Mouse (Mus musculus): Measurements from ENCODE around the gene Fxyd4.

Gene Fxyd4

DNA sequence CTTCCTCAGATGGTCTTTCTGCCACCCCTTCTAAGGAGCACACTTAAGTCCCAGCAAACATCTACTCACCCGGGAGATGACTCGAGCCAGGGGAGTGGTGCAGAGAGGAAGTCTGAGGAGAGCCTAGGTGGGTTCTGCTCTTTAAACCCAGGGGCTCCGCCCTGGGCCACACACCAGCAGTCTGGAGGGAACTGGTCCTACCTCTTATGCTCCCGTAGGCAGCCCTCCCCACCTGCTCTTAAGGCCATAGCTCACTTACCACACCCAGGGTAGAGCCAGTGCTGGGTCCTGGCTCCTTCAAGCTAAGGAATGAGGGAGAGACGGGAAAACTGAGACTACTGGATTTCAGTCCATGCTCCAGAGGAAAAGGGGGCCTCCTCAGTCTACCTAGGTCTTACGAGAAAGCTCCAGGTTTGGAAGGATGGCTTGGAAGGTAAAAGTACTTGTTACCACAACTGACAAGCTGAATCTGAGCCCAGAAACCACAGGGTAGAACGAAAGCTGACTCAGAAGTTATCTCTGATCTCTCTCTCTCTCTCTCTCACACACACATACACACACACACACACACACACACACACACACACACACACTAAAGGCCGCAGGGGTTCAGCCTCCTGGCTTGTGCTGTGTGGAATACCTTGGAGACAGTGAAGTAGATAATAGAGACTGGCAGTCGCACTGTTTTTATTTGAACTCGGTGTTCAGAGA is at the start of gene Fxyd4:
Fxyd4 (minus strand) TSS at position 471 of the 711 bp plus-strand sequence.
- DNase-seq (ENCODE audit: low spot score): no peak

DNA sequence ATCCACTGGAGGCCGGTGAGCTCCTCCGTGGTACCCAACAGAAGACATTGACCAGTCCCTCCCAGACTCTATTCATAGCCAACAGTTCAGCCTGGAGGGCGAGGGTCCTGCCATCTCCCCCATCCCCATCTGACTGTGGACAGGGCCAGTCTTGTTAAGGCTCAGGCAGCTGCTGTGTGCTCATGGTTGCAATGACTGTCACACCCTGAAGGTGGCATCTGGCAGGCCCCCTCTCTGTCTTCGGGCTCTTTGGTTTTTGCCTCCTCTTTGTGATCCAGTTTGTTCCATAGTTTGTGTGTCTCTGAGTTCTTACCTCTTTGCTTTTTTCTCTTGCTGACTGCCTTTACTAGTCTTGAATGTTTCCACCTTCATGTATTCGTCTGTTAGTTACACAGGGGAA is 49.7 kb upstream of the Fxyd4 start:
- DNase-seq (ENCODE audit: low spot score): no peak

DNA sequence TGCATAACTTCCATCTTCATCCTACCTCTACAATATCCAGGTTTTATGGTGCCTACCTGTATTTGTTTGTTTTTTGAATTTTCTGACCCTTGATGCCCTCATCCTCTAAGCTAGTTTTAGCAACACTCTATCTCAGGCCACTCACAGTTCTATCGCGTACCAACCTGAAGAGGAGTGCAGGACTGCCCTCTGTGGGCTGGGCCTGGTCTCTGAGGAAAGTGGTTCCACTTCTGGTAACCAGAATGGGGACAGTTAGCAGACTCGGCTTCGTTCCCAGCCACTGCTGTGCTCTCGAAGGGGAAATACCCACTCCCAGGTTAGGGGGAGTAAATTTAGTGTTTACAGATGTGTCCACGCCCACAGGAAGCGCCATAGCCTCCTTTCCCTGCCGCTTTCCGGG is 29.2 kb upstream of the Fxyd4 start:
- DNase-seq (ENCODE audit: low spot score): no peak

DNA sequence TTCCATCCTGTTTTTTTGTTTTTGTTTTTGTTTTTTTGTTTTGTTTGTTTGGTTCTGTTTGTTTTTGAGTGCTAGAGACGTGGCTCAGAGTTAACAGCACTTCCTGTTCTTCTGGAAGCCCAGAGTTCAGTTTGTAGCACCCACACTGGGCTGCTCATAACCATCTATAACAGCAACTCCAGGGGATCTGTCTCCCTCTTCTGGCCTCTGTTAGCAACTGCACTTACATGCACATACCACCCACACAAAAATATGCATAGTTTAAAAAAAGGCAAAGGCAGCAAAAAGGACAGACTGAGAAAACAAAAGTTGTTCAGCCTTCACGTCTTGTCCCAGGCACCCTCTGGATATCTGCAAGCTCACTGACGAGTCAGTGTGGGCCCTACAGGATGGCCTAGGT is 25.7 kb upstream of the Fxyd4 start:
- DNase-seq (ENCODE audit: low spot score): no peak

DNA sequence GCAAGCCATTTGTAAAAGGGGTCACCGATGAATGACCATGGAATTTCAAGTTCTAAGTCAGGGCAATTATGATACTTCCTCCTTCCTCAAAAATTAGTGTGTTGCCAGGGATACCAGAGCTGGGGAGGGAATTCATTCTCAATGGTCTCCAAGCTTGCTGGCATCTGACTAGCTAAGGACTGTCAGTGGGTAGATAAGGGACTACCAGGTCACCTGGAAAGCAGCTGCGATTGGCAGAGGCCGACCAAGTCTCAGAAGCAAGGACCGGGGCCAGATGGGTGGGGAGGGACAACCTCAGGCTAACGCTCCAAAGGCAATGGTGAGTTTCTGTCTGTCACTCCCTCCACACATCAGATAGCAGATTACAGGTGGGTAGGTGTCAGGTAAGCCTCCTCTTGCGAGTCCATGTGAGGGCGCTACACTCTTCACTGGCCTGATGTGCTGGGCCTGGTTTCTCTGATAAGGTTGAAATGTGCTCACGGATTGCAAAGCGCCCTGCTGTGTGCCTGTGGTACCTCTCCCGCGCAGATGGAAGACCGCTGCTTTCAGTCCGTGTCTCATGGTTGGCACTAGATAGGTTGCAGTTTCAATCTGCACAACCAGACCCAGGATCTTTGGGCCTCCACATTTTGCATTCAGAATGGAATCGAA is 19.5 kb upstream of the Fxyd4 start:
- no peak for DNase-seq (ENCODE audit: low spot score)

DNA sequence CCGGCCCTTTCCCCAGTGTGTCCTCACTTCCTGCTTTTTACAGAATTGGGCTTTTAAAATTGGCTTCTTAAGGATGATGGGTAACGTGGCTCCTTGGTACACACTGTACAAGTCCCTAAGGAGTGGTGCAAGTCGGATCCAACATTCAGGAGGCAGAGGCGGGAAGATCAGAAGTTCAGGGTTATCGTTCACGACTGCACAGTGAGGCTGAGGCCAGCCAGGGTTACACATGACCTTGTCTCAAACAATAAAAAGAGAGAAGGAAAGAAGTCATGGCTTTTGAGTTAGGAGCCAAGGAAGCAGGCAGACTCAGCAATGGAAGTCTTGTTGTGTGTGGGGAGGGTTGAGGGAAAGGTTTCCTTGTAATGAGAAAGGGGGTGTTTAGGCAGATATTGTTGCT is 18.7 kb upstream of the Fxyd4 start:
- no peak for DNase-seq (ENCODE audit: low spot score)

DNA sequence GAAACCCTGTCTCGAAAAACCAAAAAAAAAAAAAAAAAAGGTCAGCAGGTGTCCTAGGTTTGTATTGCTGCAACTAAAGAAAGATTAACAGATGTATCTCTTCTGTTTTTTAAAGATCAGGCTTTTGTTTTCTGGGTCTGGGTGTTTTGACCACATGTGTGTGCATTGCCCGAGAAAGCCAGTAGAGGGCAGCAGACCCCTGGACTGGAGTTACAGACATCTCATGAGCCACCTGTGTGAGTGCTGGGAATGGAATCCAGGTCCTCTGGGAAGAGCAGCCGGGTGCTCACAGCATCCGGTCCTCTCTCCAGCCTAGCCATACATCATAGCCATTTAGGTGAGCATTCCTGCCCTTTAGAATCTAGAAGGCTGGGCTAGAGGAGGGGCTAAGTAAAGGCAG is 14.8 kb upstream of the Fxyd4 start:
- no peak for DNase-seq (ENCODE audit: low spot score)

DNA sequence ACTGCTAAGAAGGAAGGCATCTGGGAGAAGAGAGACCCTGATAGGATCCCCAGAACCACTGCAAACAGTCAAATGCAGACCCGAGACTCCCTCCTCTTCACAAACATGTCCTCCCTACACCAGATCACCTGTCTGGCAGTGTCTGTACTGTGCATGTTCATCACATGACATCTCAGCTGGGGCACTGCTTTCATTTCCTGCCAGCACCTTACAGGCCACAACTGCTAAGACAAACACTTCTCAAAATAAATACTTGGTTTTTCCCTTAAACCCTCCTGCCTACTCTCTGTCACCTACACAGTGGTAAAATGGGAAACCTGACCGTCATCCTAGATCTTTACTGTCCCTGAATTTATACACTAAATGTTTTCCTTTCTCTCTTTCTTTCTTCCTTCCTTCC is 6.4 kb upstream of the Fxyd4 start:
- DNase-seq (ENCODE audit: low spot score): no peak

DNA sequence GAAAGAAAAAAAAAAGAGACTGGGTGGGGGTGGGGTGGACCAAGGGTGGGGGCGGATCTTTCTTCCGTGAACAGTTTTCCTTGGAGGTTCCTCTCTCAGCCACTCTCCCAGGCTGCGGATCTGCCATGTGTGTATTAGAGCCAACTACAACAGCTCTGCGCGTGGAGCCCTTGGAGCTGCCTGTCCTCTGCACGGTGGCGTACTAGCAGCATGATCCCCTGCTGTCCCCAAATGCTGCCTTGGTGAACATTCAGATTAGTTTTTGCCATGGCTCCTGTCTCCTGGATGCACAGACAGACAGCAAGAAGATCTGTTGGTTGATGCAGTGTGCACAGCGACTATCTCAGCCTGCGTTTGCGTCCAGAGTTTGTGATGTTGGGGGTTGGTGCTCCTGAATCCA is 5.3 kb upstream of the Fxyd4 start:
- no peak for DNase-seq (ENCODE audit: low spot score)

DNA sequence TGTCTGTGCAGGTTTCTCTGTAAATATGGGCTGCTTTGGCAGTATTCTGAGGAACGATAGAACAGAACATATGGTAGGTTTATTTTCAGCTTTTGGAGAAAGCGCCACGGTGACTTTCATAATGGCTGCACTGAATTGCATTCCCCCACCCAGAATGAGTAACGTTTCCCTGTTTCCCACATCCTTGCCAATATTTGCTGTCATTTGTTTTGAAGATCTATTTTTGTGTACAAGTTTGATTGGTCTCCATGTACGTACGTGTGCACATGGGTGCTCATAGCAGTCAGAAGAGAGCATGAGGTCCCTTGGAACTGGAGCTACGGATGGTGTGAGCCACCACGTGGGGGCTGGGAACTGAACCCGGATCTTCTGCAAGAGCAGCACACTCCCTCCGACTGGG is 1.5 kb upstream of the Fxyd4 start:
- DNase-seq (ENCODE audit: low spot score): no peak

DNA sequence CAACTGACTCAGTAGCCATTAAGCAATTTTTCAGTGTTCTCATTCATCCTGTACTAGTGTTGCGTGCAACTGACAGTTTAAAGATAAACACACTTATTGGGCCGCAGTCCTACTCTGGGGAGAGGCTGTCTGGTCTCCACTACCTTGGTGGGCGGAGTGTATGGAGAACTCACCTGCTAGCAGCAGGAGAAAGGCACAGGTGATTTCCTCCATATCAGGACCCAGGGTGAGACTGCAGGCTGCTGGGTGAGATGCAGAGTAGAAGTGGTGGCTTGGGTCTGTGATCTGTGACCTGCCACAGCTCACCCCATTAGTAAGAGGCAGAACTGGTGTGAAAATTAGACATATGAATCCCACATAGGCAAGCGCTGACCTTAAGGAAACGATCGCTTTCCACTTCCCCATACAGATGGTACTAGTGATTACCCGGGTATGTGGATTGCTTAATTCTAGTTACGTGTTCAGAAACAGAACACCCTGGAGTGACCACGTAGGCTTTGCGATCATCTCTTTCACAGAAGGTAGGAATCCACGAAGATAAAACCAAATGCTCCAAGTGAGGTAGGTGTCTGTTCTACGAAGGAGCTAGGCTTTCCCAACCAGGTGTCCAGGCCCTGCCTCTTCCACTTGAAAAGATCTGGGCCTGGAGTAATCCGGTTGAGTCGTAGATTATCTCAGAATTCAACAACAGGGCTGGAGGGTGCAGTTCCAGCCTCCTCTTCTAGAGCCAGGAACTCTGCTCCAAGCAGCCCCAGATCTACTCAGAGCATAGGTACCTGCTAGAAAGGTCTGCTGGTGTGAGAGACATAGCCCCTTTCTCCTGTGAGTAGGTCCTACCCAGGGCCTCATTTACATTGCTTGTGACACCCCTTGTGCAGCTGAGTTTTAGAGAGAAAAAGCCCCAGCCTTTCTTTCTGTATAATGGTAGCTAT is 1.5 kb downstream of the Fxyd4 start:
- no peak for DNase-seq (ENCODE audit: low spot score)

DNA sequence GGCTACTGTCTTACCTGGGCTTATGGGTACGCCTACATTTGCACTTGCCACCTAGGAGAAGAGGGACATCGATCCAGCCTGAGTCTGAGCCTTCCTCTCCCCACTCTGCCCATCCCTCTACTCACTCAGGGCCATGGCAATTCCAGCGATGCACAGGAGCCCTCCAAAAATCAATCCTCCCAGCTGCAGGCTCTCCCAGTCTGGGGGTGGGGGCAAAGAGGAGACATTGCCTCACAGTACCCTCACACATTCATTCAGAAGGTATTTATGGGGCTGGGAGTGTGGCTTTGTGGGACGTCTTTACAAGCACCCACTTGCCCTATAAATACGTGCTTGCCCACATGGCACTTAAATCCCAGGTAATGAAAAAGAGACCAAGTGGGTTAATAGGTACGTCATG is 3.2 kb downstream of the Fxyd4 start:
- DNase-seq (ENCODE audit: low spot score): no peak

DNA sequence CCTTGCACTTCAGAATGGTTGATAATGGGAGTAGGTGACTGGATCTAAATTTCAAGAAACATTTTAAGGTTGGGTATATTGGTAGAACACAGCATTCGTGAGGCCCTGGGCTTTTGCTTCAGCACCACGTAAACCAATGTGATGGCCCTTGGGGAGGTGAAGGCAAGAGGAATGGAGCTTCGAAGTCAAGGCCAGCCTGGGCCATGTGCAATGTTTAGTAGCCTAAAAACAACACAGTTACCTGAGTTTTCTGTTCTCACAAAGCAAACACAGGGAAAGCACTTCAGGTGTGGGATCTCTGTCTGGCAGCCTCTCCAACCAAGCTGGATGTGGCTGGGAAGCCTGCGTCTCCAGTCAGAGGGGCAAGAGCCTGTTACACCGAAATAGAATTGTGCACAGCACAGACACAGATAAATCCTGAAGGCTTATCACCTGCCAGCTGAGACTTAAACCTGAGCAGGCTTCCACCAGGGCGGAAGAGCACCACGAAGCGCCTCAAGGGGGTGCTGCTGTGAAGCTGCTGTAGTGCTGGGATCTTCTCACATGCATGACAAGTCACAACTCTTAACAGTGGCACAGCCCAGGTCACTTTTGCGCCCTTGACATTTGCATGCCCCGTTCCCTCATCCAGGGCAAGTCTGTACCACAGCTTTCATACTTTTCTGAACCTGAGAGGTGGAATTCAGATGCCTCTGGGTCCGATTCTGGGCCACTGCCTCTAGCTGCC is 5.0 kb downstream of the Fxyd4 start:
- DNase-seq (ENCODE audit: low spot score): no peak

DNA sequence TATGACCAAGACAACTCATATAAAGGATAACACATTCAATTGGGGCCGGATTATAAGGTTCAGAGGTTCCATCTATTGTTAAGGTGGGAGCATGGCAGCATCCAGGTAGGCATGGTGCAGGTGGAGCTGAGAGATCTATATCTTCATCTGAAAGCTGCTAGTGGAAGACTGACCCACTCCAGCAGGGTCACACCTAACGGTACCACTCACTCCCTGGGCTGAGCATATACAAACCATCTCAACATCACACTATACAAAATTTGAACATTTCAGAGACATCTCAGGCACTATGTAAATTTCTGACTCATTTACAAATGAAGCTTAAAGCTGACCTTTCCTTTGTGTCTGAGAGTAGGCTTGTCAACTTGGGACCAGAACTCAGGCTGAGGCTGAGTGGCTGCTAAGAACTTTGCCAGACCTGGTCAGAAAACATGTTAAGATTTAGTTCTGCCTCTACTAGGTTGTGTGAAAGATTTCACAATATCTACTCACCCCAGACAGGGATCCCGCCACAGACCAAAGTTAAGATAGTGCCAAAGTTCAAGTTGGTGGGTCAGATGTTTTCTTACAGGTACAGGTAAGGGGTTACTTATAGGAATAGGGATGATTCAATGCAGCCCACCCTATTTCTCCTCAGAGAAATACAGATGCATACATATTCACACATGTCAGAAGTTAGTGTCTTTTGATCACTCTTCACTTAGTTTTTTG is 7.4 kb downstream of the Fxyd4 start:
- no peak for DNase-seq (ENCODE audit: low spot score)

DNA sequence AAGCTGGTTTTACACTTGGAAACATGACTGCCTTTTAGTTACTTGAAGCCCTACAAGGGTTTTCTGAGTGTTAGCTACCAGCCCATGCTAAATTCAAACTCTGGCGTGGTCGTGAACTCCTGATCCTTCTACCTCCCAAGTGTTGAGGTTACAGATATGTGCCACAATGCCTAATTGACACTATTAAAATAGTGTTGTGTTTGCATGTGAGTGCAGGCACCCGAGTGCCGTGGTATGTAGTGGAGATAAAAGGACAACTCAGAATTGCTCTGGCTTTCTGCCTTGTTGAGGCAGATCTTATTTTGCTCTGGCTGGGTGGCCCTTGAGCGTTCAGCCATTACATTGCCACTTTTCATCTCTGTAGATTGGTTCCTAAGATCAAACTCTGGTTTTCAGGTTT is 8.7 kb downstream of the Fxyd4 start:
- DNase-seq (ENCODE audit: low spot score): no peak

DNA sequence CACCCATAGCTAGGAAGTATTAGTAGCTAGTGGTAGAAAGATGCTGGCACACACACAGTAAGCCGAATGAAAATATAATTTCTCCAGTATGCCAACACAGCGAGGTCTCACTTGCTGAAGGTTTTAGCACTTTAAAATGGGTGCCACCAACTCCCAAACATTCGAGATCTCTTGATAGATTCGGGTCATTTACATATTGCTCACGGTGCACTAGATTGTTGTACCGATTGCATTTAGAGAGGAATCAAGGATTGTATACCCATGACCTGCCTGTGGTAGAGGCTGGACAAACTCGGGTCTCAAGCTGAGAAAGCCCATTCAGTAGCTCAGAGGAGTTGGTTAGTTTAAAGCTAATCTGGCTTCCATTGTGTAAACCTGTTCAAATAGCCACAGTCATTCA is 9.5 kb downstream of the Fxyd4 start:
- no peak for DNase-seq (ENCODE audit: low spot score)

DNA sequence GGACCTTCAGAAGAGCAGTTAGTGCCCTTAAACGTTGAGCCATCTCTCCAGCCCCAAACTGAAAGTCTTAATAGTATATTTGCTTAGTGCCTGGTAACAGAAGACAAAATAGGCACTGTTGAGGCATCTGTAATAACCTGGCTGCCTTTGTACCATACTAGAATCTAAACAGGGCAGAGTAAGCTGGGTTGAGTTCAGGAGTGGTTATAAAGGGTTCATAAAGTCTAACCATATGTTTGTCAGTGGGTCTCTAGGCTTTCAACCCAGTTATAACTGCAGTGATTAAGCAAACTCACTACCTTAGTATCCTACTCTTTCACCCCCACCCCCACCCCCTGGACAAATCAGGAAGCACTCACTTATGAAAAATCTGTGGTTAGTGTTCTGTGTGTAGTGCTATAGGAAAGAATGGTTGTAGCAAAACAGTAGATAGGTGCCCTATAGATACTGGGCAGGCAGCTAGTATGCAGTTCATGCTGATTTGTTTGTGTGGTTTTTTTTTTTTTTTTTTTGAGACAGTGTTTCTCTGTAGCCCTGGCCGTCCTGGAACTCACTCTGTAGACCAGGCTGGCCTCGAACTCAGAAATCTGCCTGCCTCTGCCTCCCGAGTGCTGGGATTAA is 10.5 kb downstream of the Fxyd4 start:
- no peak for DNase-seq (ENCODE audit: low spot score)

DNA sequence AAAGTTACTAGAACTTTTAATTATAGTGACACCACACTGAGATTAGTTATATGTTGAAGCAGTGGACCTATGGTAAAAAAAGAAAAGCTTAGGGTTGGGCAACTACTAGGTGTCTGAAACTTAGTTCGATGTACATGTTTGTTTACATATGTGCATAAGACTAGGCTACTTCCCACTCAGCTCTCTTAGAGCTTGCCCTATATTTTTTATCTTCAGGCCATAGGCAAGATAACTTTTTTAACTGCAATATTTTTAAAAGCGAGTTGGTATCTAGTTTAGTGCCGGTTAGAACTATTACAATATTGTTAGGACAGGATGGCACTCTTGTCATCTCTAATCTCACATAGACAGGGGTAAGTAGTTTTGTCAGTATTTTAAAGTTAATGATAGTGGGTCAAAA is 15.5 kb downstream of the Fxyd4 start:
- DNase-seq (ENCODE audit: low spot score): no peak

DNA sequence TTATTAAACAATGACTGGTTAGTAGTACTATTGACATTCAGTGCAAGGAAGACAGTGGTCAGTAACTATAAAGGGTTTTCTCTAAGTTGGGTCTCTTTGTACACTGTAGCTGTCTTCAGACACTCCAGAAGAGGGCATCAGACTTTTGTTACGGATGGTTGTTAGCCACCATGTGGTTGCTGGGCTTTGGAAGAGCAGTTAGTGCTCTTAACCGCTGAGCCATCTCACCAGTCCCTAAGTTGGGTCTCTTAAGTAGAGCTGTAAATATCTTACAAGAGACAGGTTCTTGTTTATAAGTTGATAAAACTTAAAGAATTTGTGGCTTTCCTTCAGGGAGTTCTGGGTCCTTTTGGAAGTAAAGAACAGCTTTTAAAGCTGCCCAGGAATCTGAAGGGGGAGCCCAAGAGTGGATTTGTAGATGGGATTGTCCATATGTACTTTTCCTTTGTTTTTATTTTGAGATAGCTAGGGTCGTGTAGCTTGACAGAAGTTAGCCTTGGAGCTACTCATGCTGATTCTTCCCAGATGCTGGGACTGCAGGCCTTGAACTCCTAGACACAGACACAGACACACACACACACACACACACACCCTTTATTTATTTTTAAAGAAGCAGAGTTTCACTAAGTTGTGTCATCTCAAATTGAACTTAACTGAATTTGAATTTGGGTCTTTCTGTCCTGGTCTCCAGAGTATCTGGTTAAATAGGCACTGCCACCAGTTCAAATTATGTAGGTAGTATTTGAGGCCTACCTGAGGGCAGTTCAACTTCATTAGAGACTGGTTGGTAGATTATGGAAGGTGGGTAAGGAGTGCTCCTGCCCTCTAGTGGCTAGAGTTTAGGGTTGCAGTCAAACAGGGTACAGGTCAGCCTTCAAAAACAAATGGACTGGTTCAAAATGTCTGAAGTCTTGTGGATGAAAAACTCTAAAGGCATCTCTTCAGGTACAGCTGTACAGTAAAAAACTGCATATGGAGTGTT is 16.5 kb downstream of the Fxyd4 start:
- DNase-seq (ENCODE audit: low spot score): no peak

DNA sequence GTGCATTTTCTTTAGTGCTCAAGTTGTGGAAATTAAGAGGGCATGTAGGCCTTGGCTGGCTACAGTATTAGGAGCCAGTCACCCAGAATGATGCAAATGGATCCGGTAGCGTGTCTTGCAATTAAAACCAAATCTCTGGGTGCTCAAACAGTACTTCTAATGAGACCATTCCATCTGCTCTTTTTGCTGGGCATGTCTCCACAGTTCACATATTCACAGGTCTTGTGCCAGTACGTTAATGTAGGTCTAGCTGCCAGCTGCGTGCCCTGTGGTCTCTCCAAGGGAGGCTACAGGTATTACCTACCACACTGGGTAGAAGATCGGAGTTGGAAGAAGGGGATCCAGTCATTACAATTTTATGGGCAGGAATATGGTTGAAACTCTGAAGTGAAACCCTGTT is 19.4 kb downstream of the Fxyd4 start:
- no peak for DNase-seq (ENCODE audit: low spot score)
